Mouse (Mus musculus) myocyte (in vitro differentiated cells): ENCODE measurements at regions not wholly inside any gene's neighbourhood (a gene's known extent, or its start where the extent isn't known, plus 50 kb on each side); places are given as distances from the start of the nearest gene placed in this dataset.

Source experiments
- CEBPB ChIP-seq: IDR thresholded peaks from 2 replicates; pipeline ENCODE4 v1.6.1; 2011; ENCODE audit warnings: mild to moderate bottlenecking, moderate library complexity; ENCODE audit not compliant: poor library complexity, insufficient read depth, severe bottlenecking
- E2F4 ChIP-seq: IDR thresholded peaks from one replicate; pipeline ENCODE4 v1.6.1; 2011; ENCODE audit warnings: mild to moderate bottlenecking, control low read depth, moderate library complexity; ENCODE audit not compliant: insufficient read depth
- MAX ChIP-seq: IDR thresholded peaks from one replicate; pipeline ENCODE4 v1.6.1; 2011; ENCODE audit warnings: low read depth, mild to moderate bottlenecking, control low read depth
- MYOD1 ChIP-seq, 3 experiments: IDR thresholded peaks; one replicate each; pipeline ENCODE4 v1.6.1; 2011; ENCODE audit warnings: control low read depth in 2 of 3, low read depth in 2 of 3, mild to moderate bottlenecking in 2 of 3, moderate library complexity in 1 of 3; ENCODE audit not compliant: insufficient read length in 2 of 3, control insufficient read depth in 1 of 3
- MYOG ChIP-seq, 3 experiments: IDR thresholded peaks; one replicate each; pipeline ENCODE4 v1.6.1; 2011; ENCODE audit warnings: control low read depth in 2 of 3, low read depth in 2 of 3, mild to moderate bottlenecking in 2 of 3; ENCODE audit not compliant: insufficient read length in 2 of 3, control insufficient read depth in 1 of 3, insufficient read depth in 1 of 3
- POLR2A ChIP-seq: IDR thresholded peaks from one replicate; pipeline ENCODE4 v1.6.1; 2011; ENCODE audit warnings: low read depth, mild to moderate bottlenecking, control low read depth, moderate library complexity; ENCODE audit not compliant: insufficient read length
- POLR2AphosphoS2 ChIP-seq: IDR thresholded peaks from one replicate; pipeline ENCODE4 v1.6.1; 2011; ENCODE audit warnings: low read depth, control low read depth; ENCODE audit not compliant: insufficient read length
- REST ChIP-seq: IDR thresholded peaks from one replicate; pipeline ENCODE4 v1.6.1; 2011; ENCODE audit warnings: mild to moderate bottlenecking, control low read depth, moderate library complexity; ENCODE audit not compliant: insufficient read depth, insufficient read length
- SRF ChIP-seq: IDR thresholded peaks from one replicate; pipeline ENCODE4 v1.6.1; 2011; ENCODE audit warnings: low read depth; ENCODE audit not compliant: control insufficient read depth, insufficient read length
- TCF12 ChIP-seq: IDR thresholded peaks from one replicate; pipeline ENCODE4 v1.6.1; 2011; ENCODE audit warnings: mild to moderate bottlenecking, control low read depth; ENCODE audit not compliant: poor library complexity, insufficient read depth, severe bottlenecking
- TCF3 ChIP-seq: IDR thresholded peaks from one replicate; pipeline ENCODE4 v1.6.1; 2011; ENCODE audit warnings: low read depth, control low read depth; ENCODE audit not compliant: insufficient read length
- USF1 ChIP-seq: IDR thresholded peaks from one replicate; pipeline ENCODE4 v1.6.1; 2011; ENCODE audit warnings: low read depth, mild to moderate bottlenecking, control low read depth, moderate library complexity

GRCm38 (mm10) chr2:49386747-49387146 is 64.5 kb upstream of the Epc2 start:
- TF ChIP-seq MAX (no peak), POLR2A (no peak), POLR2AphosphoS2 (no peak), MYOG (IDR thresholded peaks at IDR 0.05; ENCODE audit: control insufficient read depth in 1 of 3, insufficient read depth in 1 of 3, insufficient read length in 2 of 3, low read depth in 2 of 3) (no peak), REST (no peak), TCF12 (no peak), E2F4 (no peak), USF1 (no peak), CEBPB (no peak), MYOD1 (IDR thresholded peaks at IDR 0.05; ENCODE audit: control insufficient read depth in 1 of 3, insufficient read length in 2 of 3, low read depth in 2 of 3) (no peak), TCF3 (no peak), SRF (no peak)
